8 mouse cellular contexts compared by ENCODE assay signal in genomic region chr2:27671633-27672091, GRCm38 (mm10). TPM values are rescaled to one million over a fixed set of nuclear protein-coding genes. Genes with fewer than 3 reads are reported as not detected.
DNase-seq lines count a peak whose midpoint lies in the region; ATAC-seq lines count a peak whose summit lies in the region.

No protein-coding gene starts in this region.

- ATAC-seq in lung, embryonic 15.5 days (ENCODE audit: borderline replicate concordance, extremely low read depth, low FRiP score, low TSS enrichment) = no peak
- no peak for ATAC-seq in kidney, embryonic 14.5 days (ENCODE audit: low FRiP score, low TSS enrichment)
- no peak; the same call in 1 of the 2 replicates for ATAC-seq in midbrain, embryonic 15.5 days (replicated peaks)

- H3K4me1 ChIP-seq in lung, embryonic 15.5 days = peaks cover 56% of the 10 kb centered on the region
- H3K4me1 ChIP-seq in kidney, embryonic 14.5 days (ENCODE audit: control insufficient read depth, insufficient read depth, low read length) = peaks cover 11% of the 10 kb centered on the region
- peaks cover 21% of the 10 kb centered on the region for H3K4me1 ChIP-seq in midbrain, embryonic 15.5 days

- peak overlapping the region; percentile 62 for H3K27ac ChIP-seq in lung, embryonic 15.5 days
- peak overlapping the region; percentile 51; the same call in 1 of the 2 replicates for H3K27ac ChIP-seq in kidney, embryonic 14.5 days (ENCODE audit: low read depth, low read length)
- 0 out of 2 replicates have a peak overlapping the region, but pooled peaks have one; percentile 1 for H3K27ac ChIP-seq in midbrain, embryonic 15.5 days

- H3K9ac ChIP-seq in lung, embryonic 15.5 days = no peak overlapping the region
- H3K9ac ChIP-seq in kidney, embryonic 14.5 days (ENCODE audit: low read depth, low read length) = no peak overlapping the region
- H3K9ac ChIP-seq in midbrain, embryonic 15.5 days = no peak overlapping the region

- 7% methylated on average over 3 of the region's 3 CpGs for WGBS in lung, embryonic 15.5 days
- WGBS in kidney, embryonic 14.5 days = 32% methylated on average over 3 of the region's 3 CpGs
- WGBS in midbrain, embryonic 15.5 days = 20% methylated on average over 3 of the region's 3 CpGs

- no peaks in the 10 kb centered on the region for H3K27me3 ChIP-seq in lung, embryonic 15.5 days
- peaks cover 5% of the 10 kb centered on the region; the same call in 1 of the 2 replicates for H3K27me3 ChIP-seq in kidney, embryonic 14.5 days (ENCODE audit: control insufficient read depth, insufficient read depth, low read length)
- peaks cover 3% of the 10 kb centered on the region; the same call in 1 of the 2 replicates for H3K27me3 ChIP-seq in midbrain, embryonic 15.5 days (replicated peaks)

- intact Hi-C loops in gastrocnemius, postnatal 14 days (cut with DNase I; ENCODE audit: low total_unique reads) = no loop called here

- no peaks in the 10 kb centered on the region for H3K36me3 ChIP-seq in lung, embryonic 15.5 days
- no peaks in the 10 kb centered on the region for H3K36me3 ChIP-seq in kidney, embryonic 14.5 days (ENCODE audit: control insufficient read depth, insufficient read depth, low read length)
- H3K36me3 ChIP-seq in midbrain, embryonic 15.5 days (replicated peaks) = no peaks in the 10 kb centered on the region

- no peak overlapping the region for H3K4me3 ChIP-seq in lung, embryonic 15.5 days
- H3K4me3 ChIP-seq in kidney, embryonic 14.5 days (ENCODE audit: low read length) = no peak overlapping the region
- no peak overlapping the region for H3K4me3 ChIP-seq in midbrain, embryonic 15.5 days

- no peak overlapping the region for H3K4me2 ChIP-seq in lung, embryonic 15.5 days
- no peak overlapping the region for H3K4me2 ChIP-seq in kidney, embryonic 14.5 days (replicated peaks; ENCODE audit: low read depth, low read length)
- no peak overlapping the region for H3K4me2 ChIP-seq in midbrain, embryonic 15.5 days

- no peak for DNase-seq in lung, postnatal 14 days
- DNase-seq in gastrocnemius, postnatal 14 days = peak; percentile 77
- no peak for DNase-seq in right cerebral cortex, postnatal 36 days (ENCODE audit: low spot score in 2 of 2)
- DNase-seq in layer of hippocampus, postnatal 14 days (ENCODE audit: low spot score in 2 of 2) = no peak
- no peak for DNase-seq in right cerebral cortex, postnatal 14 days

- H3K9me3 ChIP-seq in lung, embryonic 15.5 days = no peaks in the 10 kb centered on the region
- no peaks in the 10 kb centered on the region for H3K9me3 ChIP-seq in kidney, embryonic 14.5 days (ENCODE audit: control insufficient read depth, low read length)
- H3K9me3 ChIP-seq in midbrain, embryonic 15.5 days = no peaks in the 10 kb centered on the region

RNA-seq across cellular contexts. Expression of gene Rxra, which starts 4.6 kb away (rescaled TPM):
- 12.6 and 13.5 TPM in 2 replicates for polyA plus RNA-seq in lung, embryonic 15.5 days (2015; fragmentation: Nextera tagmentation; extraction: Ambion mirVana)
- total RNA-seq in gastrocnemius, postnatal 14 days (2021) = 10 to 100 TPM; 48.4 to 53.6 TPM
- polyA plus RNA-seq in kidney, embryonic 14.5 days (2014; fragmentation: Nextera tagmentation; extraction: Ambion mirVana) = 5.9 and 6.2 TPM in 2 replicates
- polyA plus RNA-seq in midbrain, embryonic 15.5 days (2015; fragmentation: Nextera tagmentation; extraction: Ambion mirVana) = 3.1 and 4.1 TPM in 2 replicates
- 10 to 100 TPM; 19.4 to 21.0 TPM for total RNA-seq in layer of hippocampus, postnatal 14 days (2021)

Comparison
In these comparisons a context has a peak if more than half of its experiments do, and no peak if none do; other contexts are left out.
1. H3K27ac ChIP-seq: peak in every context shown above with its lines; median percentile 62 in lung, embryonic 15.5 days; 51 in kidney, embryonic 14.5 days; 1 in midbrain, embryonic 15.5 days.